Mouse (Mus musculus) CH12.LX (cell line): ENCODE measurements around the gene Casq2.

Experiments used
- CTCF ChIP-seq, 2 experiments: IDR thresholded peaks in 1 of 2; conservative IDR thresholded peaks in 1 of 2; 2 replicates each; pipeline ENCODE4 v1.5.1; 2011 to 2012; ENCODE audit warnings: low read depth in 2 of 2, low read length in 2 of 2, improper control_type of control experiment in 1 of 2, inconsistent platforms in 1 of 2, mild to moderate bottlenecking in 1 of 2, moderate library complexity in 1 of 2
- EP300 ChIP-seq: IDR thresholded peaks from 2 replicates; pipeline ENCODE4 v1.6.1; 2011; ENCODE audit warnings: low read length, improper control_type of control experiment
- HCFC1 ChIP-seq: IDR thresholded peaks from 2 replicates; pipeline ENCODE4 v1.6.1; 2012; ENCODE audit warnings: low read depth, mild to moderate bottlenecking, inconsistent platforms, low read length, improper control_type of control experiment
- MEF2A ChIP-seq: IDR thresholded peaks from 2 replicates; pipeline ENCODE4 v1.6.1; 2014; ENCODE audit warnings: low read depth, mild to moderate bottlenecking, inconsistent platforms, low read length, improper control_type of control experiment, borderline replicate concordance
- NRF1 ChIP-seq: IDR thresholded peaks from 2 replicates; pipeline ENCODE4 v1.6.1; 2014; ENCODE audit warnings: low read depth, mild to moderate bottlenecking, inconsistent platforms, low read length, improper control_type of control experiment, moderate library complexity
- POLR2A ChIP-seq: IDR thresholded peaks from 2 replicates; pipeline ENCODE4 v1.6.1; 2011; ENCODE audit warnings: low read depth, mild to moderate bottlenecking, improper control_type of control experiment, low read length
- TBP ChIP-seq: conservative IDR thresholded peaks from 2 replicates; pipeline ENCODE4 v1.6.1; 2011; ENCODE audit warnings: low read depth, low read length, improper control_type of control experiment
- UBTF ChIP-seq: IDR thresholded peaks from 2 replicates; pipeline ENCODE4 v1.6.1; 2012; ENCODE audit warnings: low read depth, mild to moderate bottlenecking, inconsistent platforms, low read length, improper control_type of control experiment, moderate library complexity
- USF1 ChIP-seq: IDR thresholded peaks from 2 replicates; pipeline ENCODE4 v1.6.1; 2014; ENCODE audit warnings: low read depth, mild to moderate bottlenecking, inconsistent platforms, low read length, improper control_type of control experiment
- ZNF384 ChIP-seq: IDR thresholded peaks from 2 replicates; pipeline ENCODE4 v1.6.1; 2012; ENCODE audit warnings: low read depth, low read length, improper control_type of control experiment, inconsistent platforms

- TF ChIP-seq EP300 (no peak), CTCF (conservative IDR thresholded peaks at IDR 0.05 in 1 of 2, IDR thresholded peaks at IDR 0.05 in 1 of 2; ENCODE audit: low read depth in 2 of 2, low read length in 2 of 2) (no peak), TBP (no peak), NRF1 (no peak), USF1 (no peak), POLR2A (no peak), HCFC1 (no peak), ZNF384 (no peak), MEF2A (no peak), UBTF (no peak)
Measured at GRCm38 (mm10) chr3:102094841-102095240, 8.6 kb downstream of the Casq2 start.
